Mouse (Mus musculus) ES-Bruce4 (cell line): ENCODE results near the gene Phlpp1. TPM values are rescaled to one million over a fixed set of nuclear protein-coding genes. Genes with fewer than 3 reads are reported as not detected.

Experiments used
- H3K27ac ChIP-seq: 2 replicates; pipeline ENCODE4 v1.5.1; 2012; ENCODE audit warnings: low read length, inconsistent platforms; ENCODE audit not compliant: insufficient read depth
- H3K27me3 ChIP-seq: 2 replicates; pipeline ENCODE4 v1.6.1; 2012; ENCODE audit warnings: mild to moderate bottlenecking, low read length, inconsistent platforms; ENCODE audit not compliant: control insufficient read depth, poor library complexity, insufficient read depth, severe bottlenecking
- H3K36me3 ChIP-seq: 2 replicates; pipeline ENCODE4 v1.6.1; 2012; ENCODE audit warnings: inconsistent platforms, mild to moderate bottlenecking, low read length, moderate library complexity; ENCODE audit not compliant: control insufficient read depth, poor library complexity, insufficient read depth, severe bottlenecking
- H3K4me1 ChIP-seq: one replicate; pipeline ENCODE4 v1.8.1; 2011; ENCODE audit warnings: low read length; ENCODE audit not compliant: control insufficient read depth, insufficient read depth
- H3K4me3 ChIP-seq: 2 replicates; pipeline ENCODE4 v1.5.1; 2011; ENCODE audit warnings: low read depth, mild to moderate bottlenecking, low read length
- H3K9ac ChIP-seq: 2 replicates; pipeline ENCODE4 v1.6.1; 2012; ENCODE audit warnings: low read depth, mild to moderate bottlenecking, inconsistent platforms; ENCODE audit not compliant: poor library complexity, severe bottlenecking
- H3K9me3 ChIP-seq: replicated peaks from 2 replicates; pipeline ENCODE4 v1.6.1; 2012; ENCODE audit warnings: mild to moderate bottlenecking, low read length, inconsistent platforms; ENCODE audit not compliant: control insufficient read depth, poor library complexity, insufficient read depth, severe bottlenecking
- CTCF ChIP-seq: IDR thresholded peaks from one replicate; pipeline ENCODE4 v1.8.1; 2011; ENCODE audit warnings: low read depth, low read length
- EP300 ChIP-seq: IDR thresholded peaks from 2 replicates; pipeline ENCODE4 v1.6.1; 2011; ENCODE audit warnings: low read depth, low read length; ENCODE audit not compliant: insufficient read depth
- POLR2A ChIP-seq: IDR thresholded peaks from one replicate; pipeline ENCODE4 v1.8.1; 2011; ENCODE audit warnings: low read length; ENCODE audit not compliant: insufficient read depth
- polyA plus RNA-seq: library from polyadenylated mRNA; stranded (reverse); fragments of >200 nt; gene quantifications from 2 replicates; pipeline ENCODE4 v1.2.4, GENCODE M21; 2011; ENCODE audit warnings: low read depth; ENCODE audit not compliant: missing spikeins, insufficient read depth, insufficient read length

Phlpp1 gene
- polyA plus RNA-seq, 1 experiment = 13.4 TPM

GRCm38 (mm10) chr1:106169741-106170265 is 1.7 kb upstream of the Phlpp1 start:
- TF ChIP-seq EP300 (no peak), POLR2A (no peak), CTCF (no peak)

DNA sequence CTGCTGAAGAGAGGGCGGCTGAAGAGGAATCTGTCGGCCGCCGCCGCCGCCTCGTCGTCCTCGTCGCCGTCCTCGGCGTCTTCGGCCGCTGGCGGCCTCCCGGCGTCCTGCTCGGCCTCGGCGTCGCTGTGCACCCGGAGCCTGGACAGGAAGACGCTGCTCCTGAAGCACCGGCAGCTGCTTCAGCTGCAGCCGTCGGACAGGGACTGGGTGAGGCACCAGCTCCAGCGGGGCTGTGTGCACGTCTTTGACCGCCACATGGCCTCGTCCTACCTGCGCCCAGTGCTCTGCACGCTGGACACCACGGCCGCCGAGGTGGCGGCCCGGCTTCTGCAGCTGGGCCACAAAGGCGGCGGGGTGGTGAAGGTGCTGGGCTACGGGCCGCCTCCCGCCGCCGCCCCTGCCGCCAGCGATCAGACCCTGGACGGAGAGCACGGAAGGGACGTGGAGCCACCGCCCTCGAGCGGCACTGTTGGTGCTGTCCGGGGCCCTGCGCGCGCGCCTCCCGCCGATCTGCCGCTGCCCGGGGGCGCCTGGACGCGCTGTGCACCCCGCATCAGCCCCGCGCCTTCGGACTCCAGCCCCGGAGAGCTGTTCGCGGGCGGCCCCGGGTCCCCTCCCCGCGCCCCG is 864 bp downstream of the Phlpp1 start:
- Histone ChIP-seq H3K9me3 (no peaks in the 10 kb centered on the region), H3K4me3 (peak overlapping the region; percentile 96), H3K9ac (peak overlapping the region; percentile 98), H3K27ac (no peak overlapping the region), H3K36me3 (no peaks in the 10 kb centered on the region), H3K4me1 (no peaks in the 10 kb centered on the region), H3K27me3 (no peaks in the 10 kb centered on the region; the same call in 1 of the 2 replicates)
- TF ChIP-seq CTCF (no peak), POLR2A (no peak), EP300 (no peak)

More at GRCm38 (mm10) chr1:106169741-106170265, 1.7 kb upstream of the Phlpp1 start:
- no peaks in the 10 kb centered on the region for H3K36me3 ChIP-seq
- no peaks in the 10 kb centered on the region for H3K9me3 ChIP-seq
- no peaks in the 10 kb centered on the region for H3K27me3 ChIP-seq
- no peak overlapping the region for H3K9ac ChIP-seq
- H3K27ac ChIP-seq = no peak overlapping the region
- H3K4me3 ChIP-seq = no peak overlapping the region
- no peaks in the 10 kb centered on the region for H3K4me1 ChIP-seq

GRCm38 (mm10) chr1:106172931-106173371 is 1.4 kb downstream of the Phlpp1 start:
- H3K9ac ChIP-seq = peak overlapping the region; percentile 98
- H3K9me3 ChIP-seq = no peaks in the 10 kb centered on the region
- TF ChIP-seq EP300 (no peak), POLR2A (no peak), CTCF (no peak)
- no peaks in the 10 kb centered on the region for H3K4me1 ChIP-seq
- H3K27ac ChIP-seq = no peak overlapping the region
- no peaks in the 10 kb centered on the region; the same call in 1 of the 2 replicates for H3K27me3 ChIP-seq
- peak overlapping the region; percentile 96 for H3K4me3 ChIP-seq
- no peaks in the 10 kb centered on the region for H3K36me3 ChIP-seq

- Histone ChIP-seq H3K4me1 (no peaks in the 10 kb centered on the region), H3K9me3 (no peaks in the 10 kb centered on the region), H3K9ac (peak overlapping the region; percentile 98), H3K36me3 (no peaks in the 10 kb centered on the region), H3K4me3 (peak overlapping the region; percentile 96), H3K27me3 (no peaks in the 10 kb centered on the region; the same call in 1 of the 2 replicates), H3K27ac (no peak overlapping the region)
- TF ChIP-seq EP300 (no peak), CTCF (no peak), POLR2A (no peak)
These were observed 2.1 kb downstream of the Phlpp1 start for GRCm38 (mm10) chr1:106173621-106174156.

DNA sequence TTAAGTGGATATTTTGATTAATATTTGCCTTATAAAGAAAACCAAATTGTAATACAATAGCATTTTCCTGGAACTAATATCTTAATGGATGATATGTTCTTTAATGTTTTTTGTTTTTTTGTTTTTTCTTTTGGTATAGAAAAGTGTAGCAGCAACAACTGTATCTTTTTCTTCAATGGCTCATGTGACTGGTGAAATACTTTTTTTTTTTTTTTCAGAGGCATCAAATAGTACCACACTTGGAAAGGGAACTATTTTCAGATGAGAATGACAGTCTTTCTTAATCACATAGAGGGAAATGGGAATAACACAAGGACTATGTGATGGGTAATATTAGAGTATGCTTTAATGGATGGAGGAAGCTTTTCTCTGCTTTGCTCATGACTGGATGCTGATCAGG is 3.0 kb downstream of the Phlpp1 start:
- H3K36me3 ChIP-seq = no peaks in the 10 kb centered on the region
- no peaks in the 10 kb centered on the region for H3K4me1 ChIP-seq
- TF ChIP-seq POLR2A (no peak), CTCF (no peak), EP300 (no peak)
- no peaks in the 10 kb centered on the region for H3K9me3 ChIP-seq
- no peaks in the 10 kb centered on the region; the same call in 1 of the 2 replicates for H3K27me3 ChIP-seq
- H3K9ac ChIP-seq = no peak overlapping the region
- H3K27ac ChIP-seq = no peak overlapping the region
- no peak overlapping the region for H3K4me3 ChIP-seq

DNA sequence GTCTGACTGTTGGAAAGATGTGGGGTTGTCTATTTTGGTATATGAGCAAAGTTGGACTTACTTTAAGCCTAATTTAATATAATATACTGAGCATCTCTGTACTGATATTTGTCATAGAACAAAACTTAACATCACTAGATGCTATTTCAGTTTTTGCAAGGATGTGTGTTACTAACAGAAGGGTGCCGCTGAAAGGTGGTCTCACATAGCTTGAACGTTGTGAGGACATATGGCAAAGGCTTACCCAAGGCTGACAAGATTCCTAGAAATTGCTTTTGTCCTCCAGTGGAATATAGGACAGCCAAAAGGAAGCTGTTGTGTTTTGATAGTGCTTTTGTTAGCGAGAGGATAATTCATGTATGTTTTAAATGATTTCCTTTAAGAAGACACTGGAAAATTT is 3.8 kb downstream of the Phlpp1 start:
- no peak for TF ChIP-seq POLR2A
- TF ChIP-seq EP300 = no peak
- TF ChIP-seq CTCF = no peak
- no peak overlapping the region for H3K27ac ChIP-seq
- H3K27me3 ChIP-seq = no peaks in the 10 kb centered on the region; the same call in 1 of the 2 replicates
- no peaks in the 10 kb centered on the region for H3K36me3 ChIP-seq
- no peaks in the 10 kb centered on the region for H3K4me1 ChIP-seq
- H3K9ac ChIP-seq = no peak overlapping the region
- H3K4me3 ChIP-seq = no peak overlapping the region
- H3K9me3 ChIP-seq = no peaks in the 10 kb centered on the region
